Mouse (Mus musculus): ENCODE measurements around the gene Ankrd39. TPM values are rescaled to one million over a fixed set of nuclear protein-coding genes. Genes with fewer than 3 reads are reported as not detected.

Ankrd39 gene
- polyA plus RNA-seq, 1 experiment from 2014 or later: 23.1 TPM

DNA sequence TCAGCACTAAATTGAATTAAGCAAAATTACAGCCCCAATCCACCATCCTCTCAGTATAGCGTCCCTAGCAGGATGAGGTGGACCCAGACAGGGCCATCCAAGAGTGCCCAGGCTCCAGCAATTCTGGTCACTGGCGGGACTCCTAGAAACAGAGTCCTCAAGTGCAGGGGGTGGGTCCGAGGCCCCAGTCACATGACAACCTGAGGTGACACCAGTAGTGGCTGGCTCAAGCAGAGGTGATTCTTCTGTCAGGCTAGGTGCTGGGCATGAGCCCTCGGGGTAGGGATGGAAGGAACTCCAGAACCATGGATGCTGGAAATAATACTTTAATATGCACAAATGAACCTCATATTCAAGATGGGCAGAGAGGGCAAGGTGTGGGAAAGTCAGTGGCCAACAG is 15.1 kb upstream of the Ankrd39 start:
- H3K9me3 ChIP-seq (ENCODE audit: low read length): no peaks in the 10 kb centered on the region
- no peak overlapping the region for H3K27ac ChIP-seq (ENCODE audit: low read length)
- ATAC-seq (no peak), DNase-seq (ENCODE audit: low spot score) (no peak)
- no peaks in the 10 kb centered on the region for H3K27me3 ChIP-seq (replicated peaks; ENCODE audit: insufficient read depth, low read length)
- no peak overlapping the region for H3K9ac ChIP-seq (replicated peaks; ENCODE audit: low read depth)
- no peak overlapping the region for H3K4me3 ChIP-seq (ENCODE audit: low read depth, low read length)
- 60% methylated on average over 4 of the region's 4 CpGs for WGBS
- no peak for TF ChIP-seq CTCF (IDR thresholded peaks at IDR 0.05)
- no peak for TF ChIP-seq EP300 (IDR thresholded peaks at IDR 0.05)
- no peaks in the 10 kb centered on the region for H3K36me3 ChIP-seq (ENCODE audit: insufficient read depth, low read length)
- peaks cover 7% of the 10 kb centered on the region for H3K4me1 ChIP-seq (ENCODE audit: insufficient read depth, low read depth, low read length)
- H3K4me2 ChIP-seq (replicated peaks; ENCODE audit: low read depth, low read length): no peak overlapping the region

DNA sequence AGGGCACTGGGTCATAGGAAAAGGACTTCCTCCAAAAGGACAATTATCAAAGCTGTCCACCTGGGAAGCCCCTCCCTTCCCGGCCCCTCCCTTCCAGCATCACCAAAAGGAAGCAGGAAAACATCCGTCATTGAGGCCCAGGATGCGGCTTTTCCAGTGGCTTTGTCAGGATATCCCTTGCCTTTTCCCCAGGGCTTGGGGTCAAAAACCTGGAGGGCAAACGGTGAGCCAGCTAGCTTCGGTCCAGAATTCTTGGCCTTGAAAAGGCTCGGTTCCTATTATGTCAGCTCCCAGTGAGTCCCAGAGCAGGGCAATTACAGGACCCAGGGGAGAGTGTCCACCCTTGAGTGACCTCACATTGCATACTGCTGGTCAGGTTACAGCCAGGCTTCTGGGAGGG is 13.7 kb upstream of the Ankrd39 start:
- no peak for DNase-seq (ENCODE audit: low spot score)
- ATAC-seq: no peak
- Histone ChIP-seq H3K27ac (ENCODE audit: low read length) (no peak overlapping the region), H3K9me3 (ENCODE audit: low read length) (no peaks in the 10 kb centered on the region), H3K4me1 (ENCODE audit: insufficient read depth, low read depth, low read length) (peaks cover 8% of the 10 kb centered on the region), H3K27me3 (replicated peaks; ENCODE audit: insufficient read depth, low read length) (no peaks in the 10 kb centered on the region), H3K9ac (replicated peaks; ENCODE audit: low read depth) (no peak overlapping the region), H3K36me3 (ENCODE audit: insufficient read depth, low read length) (no peaks in the 10 kb centered on the region), H3K4me2 (replicated peaks; ENCODE audit: low read depth, low read length) (no peak overlapping the region), H3K4me3 (ENCODE audit: low read depth, low read length) (no peak overlapping the region)
- 47% methylated on average over 6 of the region's 6 CpGs for WGBS
- peak; percentile 72 for TF ChIP-seq EP300 (IDR thresholded peaks at IDR 0.05)
- no peak for TF ChIP-seq CTCF (IDR thresholded peaks at IDR 0.05)

DNA sequence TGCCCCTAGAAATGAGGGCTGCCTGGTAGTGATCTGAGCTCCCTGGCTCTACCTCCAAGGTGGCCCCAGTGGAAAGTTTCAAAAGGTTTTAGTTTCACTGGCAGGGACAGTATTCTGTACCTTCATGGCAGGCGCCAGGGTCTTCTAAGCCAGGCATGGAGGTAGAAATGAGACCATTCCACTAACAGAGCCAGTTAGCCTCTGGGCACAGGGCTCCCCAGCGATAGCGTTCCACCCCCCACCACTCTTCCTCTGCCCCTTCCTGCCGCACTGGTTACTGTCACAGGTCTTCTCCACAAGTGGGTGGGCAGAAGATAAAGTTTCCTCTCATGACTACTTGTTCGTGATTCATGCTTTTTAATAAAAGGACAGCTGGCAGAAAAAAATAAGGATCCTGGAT is 12.6 kb upstream of the Ankrd39 start:
- ATAC-seq (no peak), DNase-seq (ENCODE audit: low spot score) (no peak)
- TF ChIP-seq CTCF (IDR thresholded peaks at IDR 0.05): no peak
- no peak for TF ChIP-seq EP300 (IDR thresholded peaks at IDR 0.05)
- no peak overlapping the region for H3K4me2 ChIP-seq (replicated peaks; ENCODE audit: low read depth, low read length)
- peaks cover 19% of the 10 kb centered on the region for H3K4me1 ChIP-seq (ENCODE audit: insufficient read depth, low read depth, low read length)
- no peak overlapping the region for H3K4me3 ChIP-seq (ENCODE audit: low read depth, low read length)
- no peaks in the 10 kb centered on the region for H3K27me3 ChIP-seq (replicated peaks; ENCODE audit: insufficient read depth, low read length)
- no peaks in the 10 kb centered on the region for H3K9me3 ChIP-seq (ENCODE audit: low read length)
- no peak overlapping the region for H3K9ac ChIP-seq (replicated peaks; ENCODE audit: low read depth)
- no peak overlapping the region for H3K27ac ChIP-seq (ENCODE audit: low read length)
- 68% methylated on average over 5 of the region's 5 CpGs for WGBS
- H3K36me3 ChIP-seq (ENCODE audit: insufficient read depth, low read length): no peaks in the 10 kb centered on the region

DNA sequence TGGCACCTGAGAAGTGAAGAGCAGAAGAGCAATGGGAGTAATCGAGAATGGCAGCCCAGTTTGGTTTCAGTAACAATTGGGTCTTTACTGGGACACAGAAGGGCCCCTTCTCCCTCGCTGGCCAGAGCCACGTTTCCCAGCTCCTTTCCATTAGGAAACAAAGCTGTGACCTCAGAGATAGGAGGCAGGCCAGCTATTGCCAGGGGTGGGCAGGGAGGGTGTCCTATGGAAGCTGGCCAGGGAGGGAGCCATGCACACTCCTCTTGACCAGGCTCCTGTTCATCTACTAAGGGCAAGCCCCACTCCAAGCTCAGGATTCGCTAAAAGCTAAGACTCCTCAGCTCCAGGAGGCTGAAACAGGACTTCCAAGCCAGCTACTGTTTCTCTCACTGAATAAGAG is 12.0 kb upstream of the Ankrd39 start:
- H3K27ac ChIP-seq (ENCODE audit: low read length): peak overlapping the region; percentile 99
- TF ChIP-seq CTCF (IDR thresholded peaks at IDR 0.05) (peak; percentile 24; the same call in 1 of the 2 replicates), EP300 (IDR thresholded peaks at IDR 0.05) (no peak)
- H3K9me3 ChIP-seq (ENCODE audit: low read length): no peaks in the 10 kb centered on the region
- DNase-seq (ENCODE audit: low spot score): peak; percentile 57
- peak overlapping the region; percentile 84 for H3K4me2 ChIP-seq (replicated peaks; ENCODE audit: low read depth, low read length)
- H3K27me3 ChIP-seq (replicated peaks; ENCODE audit: insufficient read depth, low read length): no peaks in the 10 kb centered on the region
- H3K36me3 ChIP-seq (ENCODE audit: insufficient read depth, low read length): no peaks in the 10 kb centered on the region
- WGBS: 13% methylated on average over 4 of the region's 4 CpGs
- ATAC-seq: no peak
- H3K4me3 ChIP-seq (ENCODE audit: low read depth, low read length): no peak overlapping the region; the same call in 1 of the 2 replicates
- H3K4me1 ChIP-seq (ENCODE audit: insufficient read depth, low read depth, low read length): peaks cover 24% of the 10 kb centered on the region
- H3K9ac ChIP-seq (replicated peaks; ENCODE audit: low read depth): no peak overlapping the region

DNA sequence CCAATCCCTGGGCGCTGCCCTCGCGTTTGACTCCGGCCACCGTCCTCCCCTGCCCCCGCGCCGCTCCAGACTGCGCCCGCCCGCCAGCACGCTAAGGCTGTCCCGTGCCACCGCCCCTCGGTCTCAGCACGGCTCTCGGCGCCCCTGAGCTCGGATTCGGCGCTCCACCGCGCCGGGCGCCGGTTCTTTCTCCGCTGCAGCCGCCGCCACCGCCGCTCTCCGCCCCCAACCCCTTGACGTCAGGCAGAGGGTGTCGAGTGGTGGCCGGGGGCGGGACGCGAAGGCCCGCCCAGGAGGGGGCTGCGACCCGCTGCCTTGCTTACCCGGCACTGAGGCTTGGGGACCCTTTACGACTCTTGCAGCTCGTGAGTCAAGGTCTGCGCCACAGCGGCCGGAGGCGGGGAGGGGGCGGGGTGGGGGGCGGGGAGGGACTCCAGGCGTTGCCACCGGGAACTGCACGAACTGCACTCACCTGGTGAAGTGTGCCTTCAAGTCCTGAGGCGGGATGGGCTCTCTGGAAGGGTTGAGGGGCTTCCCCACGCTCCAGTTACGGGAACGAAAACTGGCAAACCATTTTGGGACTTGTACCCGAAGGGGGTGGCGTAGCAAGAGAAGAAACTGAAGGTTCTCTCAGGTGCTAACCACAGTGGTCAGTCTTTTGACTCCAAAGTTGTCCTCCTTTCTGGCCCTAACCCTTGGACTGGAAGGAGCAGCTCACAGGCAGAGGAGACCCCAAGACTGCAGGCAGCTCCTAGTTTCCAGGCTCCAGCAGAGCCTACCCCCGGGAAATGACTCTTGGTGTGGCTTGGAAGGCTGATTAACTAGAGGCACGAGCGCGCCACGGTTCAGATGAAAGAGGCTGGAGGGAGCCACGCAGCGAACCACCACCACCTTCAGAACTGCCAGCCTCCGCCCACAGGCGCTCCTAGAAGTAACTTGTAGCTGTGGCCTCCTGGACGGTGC is 11.1 kb upstream of the Ankrd39 start, which contains the start of gene Sema4c:
Gene Sema4c (minus strand): TSS at position 319 of the 963 bp plus-strand sequence.
- peak; percentile 35 for ATAC-seq
- no peak for TF ChIP-seq CTCF (IDR thresholded peaks at IDR 0.05)
- TF ChIP-seq EP300 (IDR thresholded peaks at IDR 0.05): no peak
- peaks cover 3% of the 10 kb centered on the region for H3K36me3 ChIP-seq (ENCODE audit: insufficient read depth, low read length)
- peak within 1 kb of the TSS; percentile 99 for H3K27ac ChIP-seq (ENCODE audit: low read length)
- peak; percentile 81 for DNase-seq (ENCODE audit: low spot score)
- no peaks in the 10 kb centered on the region for H3K9me3 ChIP-seq (ENCODE audit: low read length)
- WGBS: 1% methylated on average over 61 of the region's 69 CpGs
- H3K4me1 ChIP-seq (ENCODE audit: insufficient read depth, low read depth, low read length): peaks cover 26% of the 10 kb centered on the region
- peak within 1 kb of the TSS; percentile 85 for H3K4me3 ChIP-seq (ENCODE audit: low read depth, low read length)
- no peaks in the 10 kb centered on the region for H3K27me3 ChIP-seq (replicated peaks; ENCODE audit: insufficient read depth, low read length)
- H3K9ac ChIP-seq (replicated peaks; ENCODE audit: low read depth): peak within 1 kb of the TSS; percentile 91
- peak within 1 kb of the TSS; percentile 84 for H3K4me2 ChIP-seq (replicated peaks; ENCODE audit: low read depth, low read length)

DNA sequence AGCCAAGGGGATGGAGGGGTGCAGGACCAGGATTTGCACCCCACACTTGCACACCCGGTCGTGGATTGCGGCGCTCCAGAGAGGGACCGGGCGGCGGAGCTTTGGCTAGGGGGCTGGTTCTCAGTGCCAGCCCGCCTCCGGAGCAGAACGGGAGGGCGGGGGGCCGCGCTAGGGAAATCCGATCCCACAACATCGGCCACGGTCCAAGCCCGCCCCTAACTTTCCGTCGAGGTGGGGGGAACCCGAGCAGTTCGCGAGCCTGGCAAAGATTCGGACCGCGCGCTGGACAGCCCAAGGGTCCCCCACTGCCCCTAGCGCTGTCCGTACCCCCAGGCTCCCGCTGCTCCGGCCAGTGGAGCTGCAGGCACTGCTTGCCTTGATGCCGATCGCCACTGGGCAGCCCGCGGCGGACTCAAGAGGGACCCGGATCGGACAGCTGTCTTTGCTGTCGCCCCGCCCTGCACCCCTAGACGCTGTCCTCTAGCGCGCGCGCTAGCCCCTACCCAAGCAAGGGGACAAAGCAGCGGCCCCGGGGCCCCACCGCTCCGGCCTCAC is 10.3 kb upstream of the Ankrd39 start:
- DNase-seq (ENCODE audit: low spot score) (peak; percentile 93), ATAC-seq (peak; percentile 72)
- Histone ChIP-seq H3K4me1 (ENCODE audit: insufficient read depth, low read depth, low read length) (peaks cover 26% of the 10 kb centered on the region), H3K36me3 (ENCODE audit: insufficient read depth, low read length) (peaks cover 10% of the 10 kb centered on the region), H3K9ac (replicated peaks; ENCODE audit: low read depth) (peak overlapping the region; percentile 91), H3K27me3 (replicated peaks; ENCODE audit: insufficient read depth, low read length) (no peaks in the 10 kb centered on the region), H3K27ac (ENCODE audit: low read length) (peak overlapping the region; percentile 99), H3K4me2 (replicated peaks; ENCODE audit: low read depth, low read length) (peak overlapping the region; percentile 84), H3K4me3 (ENCODE audit: low read depth, low read length) (peak overlapping the region; percentile 85), H3K9me3 (ENCODE audit: low read length) (no peaks in the 10 kb centered on the region)
- TF ChIP-seq CTCF (IDR thresholded peaks at IDR 0.05) (no peak), EP300 (IDR thresholded peaks at IDR 0.05) (no peak; the same call in 1 of the 2 replicates)
- 4% methylated on average over 48 of the region's 48 CpGs for WGBS
